In the genomic region with DNA sequence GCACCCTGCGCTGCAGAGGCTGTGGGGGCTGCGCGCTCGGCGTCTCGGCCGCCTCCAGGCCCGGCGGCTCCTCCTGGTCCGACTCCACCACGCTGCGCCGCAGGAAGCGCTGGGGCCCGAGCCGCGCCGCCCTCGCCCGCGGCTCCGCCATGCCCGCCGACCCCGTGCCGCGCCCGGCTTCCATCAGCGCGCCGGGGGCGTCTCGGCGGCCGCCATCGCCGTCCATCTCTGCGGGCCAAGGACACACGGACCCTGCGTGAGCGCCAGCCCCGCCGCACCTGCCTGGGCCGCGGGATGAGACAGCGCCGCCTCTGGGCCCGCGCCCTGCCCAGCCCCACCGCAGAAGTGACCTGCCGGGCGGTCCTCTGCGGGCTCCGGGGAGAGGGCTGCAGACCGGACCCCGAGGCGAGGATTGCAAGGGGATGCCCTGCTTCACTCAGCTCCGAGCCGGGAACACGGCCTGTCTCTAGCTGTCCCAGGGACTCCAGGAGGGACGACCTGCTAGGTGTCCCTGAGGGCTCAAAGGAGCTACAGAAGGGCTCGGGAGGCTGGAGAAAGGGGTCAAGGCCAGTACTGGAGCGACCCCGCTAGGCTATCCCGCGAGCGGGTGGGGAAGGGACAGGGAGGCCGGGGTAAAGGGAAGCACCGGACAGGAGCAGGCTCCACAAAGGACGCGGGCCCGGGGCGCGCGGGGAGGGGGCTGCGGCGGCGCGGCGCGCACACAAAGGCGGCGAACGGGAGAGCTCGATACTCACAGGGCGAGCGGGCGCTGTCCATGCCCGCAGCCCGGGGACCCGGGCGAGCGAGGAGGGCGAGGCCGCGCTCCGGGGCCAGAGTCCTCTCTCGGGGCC, we compare ENCODE assay signal across 8 mouse cellular contexts. TPM values are rescaled to one million over a fixed set of nuclear protein-coding genes. Genes with fewer than 3 reads are reported as not detected.
A peak's percentile ranks its signal among the peaks of the same experiment; 100 is the strongest.
DNase-seq lines count a peak whose midpoint lies in the region; ATAC-seq and TF ChIP-seq lines count a peak whose summit lies in the region.

No protein-coding gene starts in this region.

- peak; percentile 40 for DNase-seq in lung, embryonic 14.5 days
- DNase-seq in lung, postnatal 36 days: no peak
- peak; percentile 23 to 39 for DNase-seq in adrenal gland, postnatal 36 days
- peak; percentile 88 for DNase-seq in forebrain, embryonic 11.5 days (ENCODE audit: low spot score)
- DNase-seq in hindbrain, embryonic 10.5 days (ENCODE audit: low spot score): peak; percentile 80
- peak; percentile 58 to 69 for DNase-seq in layer of hippocampus, postnatal 36 days
- DNase-seq in midbrain, postnatal 0 days (ENCODE audit: low spot score): peak; percentile 59
- DNase-seq in thymus, postnatal 4 days: peak; percentile 61

- peak overlapping the region; percentile 96 for H3K4me2 ChIP-seq in lung, embryonic 14.5 days
- H3K4me2 ChIP-seq in forebrain, embryonic 11.5 days (ENCODE audit: low read depth, low read length, severe bottlenecking): peak overlapping the region; percentile 94
- peak overlapping the region; percentile 95 for H3K4me2 ChIP-seq in midbrain, postnatal 0 days (ENCODE audit: low read depth, low read length, poor library complexity, severe bottlenecking)

- H3K9ac ChIP-seq in lung, embryonic 14.5 days: peak overlapping the region; percentile 58
- peak overlapping the region; percentile 90 for H3K9ac ChIP-seq in forebrain, embryonic 11.5 days (ENCODE audit: low read length)
- peak overlapping the region; percentile 99 for H3K9ac ChIP-seq in midbrain, postnatal 0 days (replicated peaks; ENCODE audit: low read length, poor library complexity, severe bottlenecking)

- WGBS in lung, embryonic 14.5 days: under 1% methylated on average over 93 of the region's 98 CpGs
- 1% methylated on average over 74 of the region's 98 CpGs for WGBS in forebrain, embryonic 11.5 days
- WGBS in hindbrain, embryonic 10.5 days: under 1% methylated on average over 98 of the region's 98 CpGs
- WGBS in midbrain, postnatal 0 days: under 1% methylated on average over 52 of the region's 98 CpGs

- H3K4me3 ChIP-seq in lung, embryonic 14.5 days (ENCODE audit: low read depth, low read length): peak overlapping the region; percentile 64
- peak overlapping the region; percentile 84 for H3K4me3 ChIP-seq in forebrain, embryonic 11.5 days (ENCODE audit: low read depth, low read length)
- peak overlapping the region; percentile 90 for H3K4me3 ChIP-seq in hindbrain, embryonic 10.5 days
- peak overlapping the region; percentile 99 for H3K4me3 ChIP-seq in midbrain, postnatal 0 days (ENCODE audit: low read depth, low read length)

- H3K4me1 ChIP-seq in lung, embryonic 14.5 days (ENCODE audit: insufficient read depth): no peaks in the 10 kb centered on the region; the same call in 1 of the 2 replicates
- H3K4me1 ChIP-seq in forebrain, embryonic 11.5 days (replicated peaks; ENCODE audit: control insufficient read depth, insufficient read depth, low read length): peaks cover 23% of the 10 kb centered on the region
- peaks cover 55% of the 10 kb centered on the region for H3K4me1 ChIP-seq in hindbrain, embryonic 10.5 days (replicated peaks)
- peaks cover 16% of the 10 kb centered on the region for H3K4me1 ChIP-seq in midbrain, postnatal 0 days (ENCODE audit: insufficient read depth, low read length)

- no peak overlapping the region for H3K27ac ChIP-seq in lung, embryonic 14.5 days (ENCODE audit: low read depth)
- H3K27ac ChIP-seq in forebrain, embryonic 11.5 days (ENCODE audit: low read depth, low read length): peak overlapping the region; percentile 59
- peak overlapping the region; percentile 92 for H3K27ac ChIP-seq in hindbrain, embryonic 10.5 days
- H3K27ac ChIP-seq in midbrain, postnatal 0 days (ENCODE audit: low read depth, low read length): peak overlapping the region; percentile 92

- no peaks in the 10 kb centered on the region for H3K9me3 ChIP-seq in lung, embryonic 14.5 days (ENCODE audit: low read depth, low read length)
- no peaks in the 10 kb centered on the region for H3K9me3 ChIP-seq in forebrain, embryonic 11.5 days (ENCODE audit: control insufficient read depth, low read length)
- no peaks in the 10 kb centered on the region for H3K9me3 ChIP-seq in hindbrain, embryonic 10.5 days
- H3K9me3 ChIP-seq in midbrain, postnatal 0 days (ENCODE audit: low read length): no peaks in the 10 kb centered on the region

- H3K36me3 ChIP-seq in lung, embryonic 14.5 days (ENCODE audit: insufficient read depth): no peaks in the 10 kb centered on the region
- H3K36me3 ChIP-seq in forebrain, embryonic 11.5 days (ENCODE audit: control insufficient read depth, insufficient read depth, low read length): no peaks in the 10 kb centered on the region
- H3K36me3 ChIP-seq in hindbrain, embryonic 10.5 days: 0 out of 2 replicates have a peak, but pooled peaks cover 6% of the 10 kb centered on the region
- no peaks in the 10 kb centered on the region for H3K36me3 ChIP-seq in midbrain, postnatal 0 days (ENCODE audit: insufficient read depth, low read length)

- H3K27me3 ChIP-seq in lung, embryonic 14.5 days (ENCODE audit: insufficient read depth, low read length): peaks cover 50% of the 10 kb centered on the region
- H3K27me3 ChIP-seq in forebrain, embryonic 11.5 days (ENCODE audit: control insufficient read depth, insufficient read depth, low read length): peaks cover 4% of the 10 kb centered on the region; the same call in 1 of the 2 replicates
- peaks cover 76% of the 10 kb centered on the region for H3K27me3 ChIP-seq in hindbrain, embryonic 10.5 days (ENCODE audit: insufficient read depth, poor library complexity, severe bottlenecking)
- H3K27me3 ChIP-seq in midbrain, postnatal 0 days (ENCODE audit: insufficient read depth, low read length): no peaks in the 10 kb centered on the region

- TF ChIP-seq CTCF in lung, embryonic 14.5 days (IDR thresholded peaks at IDR 0.05; ENCODE audit: low read depth): no peak
- TF ChIP-seq CTCF in midbrain, postnatal 0 days (IDR thresholded peaks at IDR 0.05): peak; percentile 17; the same call in 1 of the 2 replicates

- ATAC-seq in lung, embryonic 14.5 days (ENCODE audit: insufficient read depth): peak; percentile 61
- ATAC-seq in forebrain, embryonic 11.5 days (replicated peaks; ENCODE audit: low FRiP score): peak; percentile 68
- peak; percentile 79 for ATAC-seq in midbrain, postnatal 0 days (ENCODE audit: low FRiP score)

RNA-seq across cellular contexts. Expression of a gene that starts 0.6 kb away (rescaled TPM):
- polyA plus RNA-seq in lung, embryonic 14.5 days (2014; fragmentation: Nextera tagmentation; extraction: Ambion mirVana): 1.5 and 1.8 TPM in 2 replicates
- total RNA-seq in adrenal gland, postnatal 36 days (2021): 1 to 10 TPM; 2.0 TPM
- 10.3 and 10.7 TPM in 2 replicates for polyA plus RNA-seq in forebrain, embryonic 11.5 days (2014; fragmentation: Nextera tagmentation; extraction: Ambion mirVana)
- polyA plus RNA-seq in hindbrain, embryonic 10.5 days (2016; fragmentation: Nextera tagmentation; extraction: Ambion mirVana): 4.5 and 8.5 TPM in 2 replicates
- 10 to 100 TPM; 85.8 to 99.2 TPM for total RNA-seq in layer of hippocampus, postnatal 36 days (2021)
- 62.9 and 63.4 TPM in 2 replicates for total RNA-seq in midbrain, postnatal 0 days (2014; rRNA removed)
- 15.2 and 17.7 TPM in 2 replicates for polyA plus RNA-seq in midbrain, postnatal 0 days (2015; fragmentation: Nextera tagmentation; extraction: Ambion mirVana)

RNA-seq across cellular contexts. Expression of a gene that starts 40.1 kb away (rescaled TPM):
- 39.4 and 44.2 TPM in 2 replicates for polyA plus RNA-seq in lung, embryonic 14.5 days (2014; fragmentation: Nextera tagmentation; extraction: Ambion mirVana)
- total RNA-seq in adrenal gland, postnatal 36 days (2021): 10 to 100 TPM; 51.1 to 61.4 TPM
- 19.6 and 23.8 TPM in 2 replicates for polyA plus RNA-seq in forebrain, embryonic 11.5 days (2014; fragmentation: Nextera tagmentation; extraction: Ambion mirVana)
- 26.3 and 28.3 TPM in 2 replicates for polyA plus RNA-seq in hindbrain, embryonic 10.5 days (2016; fragmentation: Nextera tagmentation; extraction: Ambion mirVana)
- 10 to 100 TPM; 18.7 to 19.3 TPM for total RNA-seq in layer of hippocampus, postnatal 36 days (2021)
- 19.4 and 29.7 TPM in 2 replicates for total RNA-seq in midbrain, postnatal 0 days (2014; rRNA removed)
- 34.8 and 36.5 TPM in 2 replicates for polyA plus RNA-seq in midbrain, postnatal 0 days (2015; fragmentation: Nextera tagmentation; extraction: Ambion mirVana)
